Mouse (Mus musculus) ES-E14 (cell line): ENCODE data around the gene Poll.

ENCODE experiments used
- CHD2 ChIP-seq: IDR thresholded peaks from 2 replicates; pipeline ENCODE4 v1.6.1; 2014; ENCODE audit warnings: mild to moderate bottlenecking, low read depth, low read length, inconsistent platforms
- HCFC1 ChIP-seq: IDR thresholded peaks from 2 replicates; pipeline ENCODE4 v1.6.1; 2012; ENCODE audit warnings: low read length, inconsistent platforms, borderline replicate concordance; ENCODE audit not compliant: insufficient read depth
- MAFK ChIP-seq: IDR thresholded peaks from 2 replicates; pipeline ENCODE4 v1.6.1; 2014; ENCODE audit warnings: mild to moderate bottlenecking, low read depth, low read length, inconsistent platforms; ENCODE audit not compliant: insufficient read depth
- ZNF384 ChIP-seq: IDR thresholded peaks from 2 replicates; pipeline ENCODE4 v1.6.1; 2012; ENCODE audit warnings: low read depth, low read length, inconsistent platforms

- no peak for TF ChIP-seq CHD2
- no peak for TF ChIP-seq HCFC1
- no peak for TF ChIP-seq MAFK
- no peak for TF ChIP-seq ZNF384
Measured at GRCm38 (mm10) chr19:45579416-45579815, 19.1 kb upstream of the Poll start.
